Comparison of ENCODE assay signal across 24 mouse cellular contexts in genomic region chr2:172328248-172328647, GRCm38 (mm10). TPM values are rescaled to one million over a fixed set of nuclear protein-coding genes. Genes with fewer than 3 reads are reported as not detected.
A peak's percentile ranks its signal among the peaks of the same experiment; 100 is the strongest.
DNase-seq lines count a peak whose midpoint lies in the region; ATAC-seq and TF ChIP-seq lines count a peak whose summit lies in the region.
"Had no signal": no experiment of that assay in that cellular context is flagged by ENCODE, and none has a peak within 500 bp of the region (broad histone marks: within the 10 kb centered on the region; RNA-seq: fewer than 3 reads in every experiment).

No protein-coding gene starts in this region.

- H3K4me1 ChIP-seq in forebrain, postnatal 0 days (ENCODE audit: insufficient read depth) = no peaks in the 10 kb centered on the region
- peaks cover 7% of the 10 kb centered on the region for H3K4me1 ChIP-seq in forebrain, embryonic 12.5 days
- H3K4me1 ChIP-seq in liver, embryonic 14.5 days (replicated peaks; ENCODE audit: control insufficient read depth in 2 of 2, insufficient read depth in 2 of 2, low read length in 1 of 2) = no peaks in the 10 kb centered on the region
- H3K4me1 ChIP-seq in liver, embryonic 11.5 days (replicated peaks; ENCODE audit: control insufficient read depth, insufficient read depth, low read length) = no peaks in the 10 kb centered on the region
- H3K4me1 ChIP-seq in midbrain, embryonic 15.5 days = peaks cover 3% of the 10 kb centered on the region; the same call in 1 of the 2 replicates
- no peaks in the 10 kb centered on the region for H3K4me1 ChIP-seq in midbrain, embryonic 14.5 days (ENCODE audit: control insufficient read depth, insufficient read depth, low read length)
- H3K4me1 ChIP-seq in midbrain, postnatal 0 days (ENCODE audit: insufficient read depth, low read length) = no peaks in the 10 kb centered on the region; the same call in 1 of the 2 replicates
- H3K4me1 ChIP-seq: heart, embryonic 15.5 days had no signal

- H3K4me3 ChIP-seq in forebrain, postnatal 0 days (ENCODE audit: low read depth, low read length) = no peak overlapping the region
- H3K4me3 ChIP-seq in forebrain, embryonic 12.5 days (replicated peaks) = no peak overlapping the region
- H3K4me3 ChIP-seq in liver, embryonic 14.5 days (ENCODE audit: insufficient read depth in 1 of 2, low read depth in 2 of 2, low read length in 2 of 2) = no peak overlapping the region
- no peak overlapping the region for H3K4me3 ChIP-seq in liver, embryonic 11.5 days (ENCODE audit: low read depth, low read length)
- H3K4me3 ChIP-seq in midbrain, embryonic 15.5 days = no peak overlapping the region
- H3K4me3 ChIP-seq in midbrain, embryonic 14.5 days (replicated peaks; ENCODE audit: low read depth, low read length) = no peak overlapping the region
- H3K4me3 ChIP-seq in midbrain, postnatal 0 days (ENCODE audit: low read depth, low read length) = no peak overlapping the region
- H3K4me3 ChIP-seq: forebrain, embryonic 10.5 days; heart, embryonic 12.5 days; heart, embryonic 15.5 days; hindbrain, embryonic 10.5 days had no signal

- H3K9ac ChIP-seq in forebrain, postnatal 0 days = no peak overlapping the region
- H3K9ac ChIP-seq in forebrain, embryonic 12.5 days = no peak overlapping the region
- no peak overlapping the region for H3K9ac ChIP-seq in liver, embryonic 14.5 days (replicated peaks)
- H3K9ac ChIP-seq in liver, embryonic 11.5 days (ENCODE audit: low read depth, low read length) = no peak overlapping the region
- no peak overlapping the region for H3K9ac ChIP-seq in midbrain, embryonic 15.5 days
- no peak overlapping the region for H3K9ac ChIP-seq in midbrain, embryonic 14.5 days (replicated peaks; ENCODE audit: low read length)
- no peak overlapping the region for H3K9ac ChIP-seq in midbrain, postnatal 0 days (replicated peaks; ENCODE audit: low read length, poor library complexity, severe bottlenecking)
- H3K9ac ChIP-seq: heart, embryonic 12.5 days; heart, embryonic 15.5 days; hindbrain, embryonic 14.5 days had no signal

- TF ChIP-seq CTCF in forebrain, postnatal 0 days (IDR thresholded peaks at IDR 0.05; ENCODE audit: low read depth) = peak; percentile 25; the same call in 1 of the 2 replicates
- peak; percentile 38 for TF ChIP-seq CTCF in liver, embryonic 14.5 days (IDR thresholded peaks at IDR 0.05; ENCODE audit: low read depth)
- TF ChIP-seq CTCF in midbrain, postnatal 0 days (IDR thresholded peaks at IDR 0.05) = peak; percentile 44

- H3K4me2 ChIP-seq in forebrain, postnatal 0 days (ENCODE audit: low read depth) = no peak overlapping the region
- H3K4me2 ChIP-seq in forebrain, embryonic 12.5 days = no peak overlapping the region
- H3K4me2 ChIP-seq in liver, embryonic 14.5 days (ENCODE audit: low read depth) = no peak overlapping the region
- no peak overlapping the region for H3K4me2 ChIP-seq in liver, embryonic 11.5 days
- H3K4me2 ChIP-seq in midbrain, embryonic 15.5 days = no peak overlapping the region
- no peak overlapping the region for H3K4me2 ChIP-seq in midbrain, embryonic 14.5 days (ENCODE audit: low read length)
- no peak overlapping the region for H3K4me2 ChIP-seq in midbrain, postnatal 0 days (ENCODE audit: low read depth, low read length, poor library complexity, severe bottlenecking)
- H3K4me2 ChIP-seq: heart, embryonic 12.5 days; heart, embryonic 15.5 days; hindbrain, embryonic 14.5 days had no signal

- no peaks in the 10 kb centered on the region for H3K36me3 ChIP-seq in forebrain, postnatal 0 days (ENCODE audit: insufficient read depth)
- H3K36me3 ChIP-seq in forebrain, embryonic 12.5 days (replicated peaks) = no peaks in the 10 kb centered on the region
- no peaks in the 10 kb centered on the region for H3K36me3 ChIP-seq in liver, embryonic 14.5 days (replicated peaks; ENCODE audit: control insufficient read depth, insufficient read depth, low read depth)
- H3K36me3 ChIP-seq in liver, embryonic 11.5 days (ENCODE audit: control insufficient read depth, insufficient read depth, low read length) = no peaks in the 10 kb centered on the region
- H3K36me3 ChIP-seq in midbrain, embryonic 15.5 days (replicated peaks) = no peaks in the 10 kb centered on the region
- no peaks in the 10 kb centered on the region for H3K36me3 ChIP-seq in midbrain, embryonic 14.5 days (ENCODE audit: control insufficient read depth, insufficient read depth, low read length)
- H3K36me3 ChIP-seq in midbrain, postnatal 0 days (ENCODE audit: insufficient read depth, low read length) = no peaks in the 10 kb centered on the region
- H3K36me3 ChIP-seq: forebrain, embryonic 10.5 days; heart, embryonic 12.5 days; heart, embryonic 15.5 days; hindbrain, embryonic 10.5 days had no signal

- DNase-seq in forebrain, postnatal 0 days = no peak
- DNase-seq in liver, embryonic 14.5 days (ENCODE audit: low read depth in 3 of 3, low spot score in 3 of 3) = no peak
- no peak for DNase-seq in liver, embryonic 11.5 days (ENCODE audit: low spot score)
- no peak for DNase-seq in midbrain, embryonic 14.5 days
- no peak for DNase-seq in midbrain, postnatal 0 days (ENCODE audit: low spot score)
- no peak for DNase-seq in urinary bladder, adult 2 months (ENCODE audit: low spot score)
- DNase-seq: adrenal gland, postnatal 10 days; adrenal gland, postnatal 36 days; B cell, adult 2 months; cerebellum, adult 11 months; cerebellum, adult 2 months; cerebellum, adult 9-11 months; cerebellum, postnatal 25 days; gastrocnemius, postnatal 25 days; heart, adult 18-20 months; heart, postnatal 10 days; heart, postnatal 36 days had no signal

- 50% methylated on average over 8 of the region's 8 CpGs for WGBS in forebrain, postnatal 0 days
- 43% methylated on average over 8 of the region's 8 CpGs for WGBS in forebrain, embryonic 12.5 days
- WGBS in liver, embryonic 14.5 days (ENCODE audit: insufficient replicate concordance) = 50% methylated on average over 8 of the region's 8 CpGs
- WGBS in liver, embryonic 11.5 days = 55% methylated on average over 8 of the region's 8 CpGs
- 32% methylated on average over 8 of the region's 8 CpGs for WGBS in midbrain, embryonic 15.5 days
- whole genome bisulfite sequencing in midbrain, embryonic 14.5 days = 38% methylated on average over 8 of the region's 8 CpGs
- 36% methylated on average over 8 of the region's 8 CpGs for WGBS in midbrain, postnatal 0 days

- H3K27me3 ChIP-seq in forebrain, postnatal 0 days (ENCODE audit: insufficient read depth, low read length) = no peaks in the 10 kb centered on the region
- H3K27me3 ChIP-seq in forebrain, embryonic 12.5 days = peaks cover 38% of the 10 kb centered on the region
- no peaks in the 10 kb centered on the region for H3K27me3 ChIP-seq in liver, embryonic 14.5 days (ENCODE audit: control insufficient read depth, insufficient read depth, low read length)
- H3K27me3 ChIP-seq in liver, embryonic 11.5 days (replicated peaks; ENCODE audit: control insufficient read depth, insufficient read depth, low read length) = peaks cover 6% of the 10 kb centered on the region; the same call in 1 of the 2 replicates
- H3K27me3 ChIP-seq in midbrain, embryonic 15.5 days (replicated peaks) = peaks cover 2% of the 10 kb centered on the region
- no peaks in the 10 kb centered on the region for H3K27me3 ChIP-seq in midbrain, embryonic 14.5 days (ENCODE audit: control insufficient read depth, insufficient read depth, low read length)
- H3K27me3 ChIP-seq in midbrain, postnatal 0 days (ENCODE audit: insufficient read depth, low read length) = 0 out of 2 replicates have a peak, but pooled peaks cover 3% of the 10 kb centered on the region

- H3K9me3 ChIP-seq in forebrain, postnatal 0 days (ENCODE audit: low read length) = no peaks in the 10 kb centered on the region
- H3K9me3 ChIP-seq in forebrain, embryonic 12.5 days = no peaks in the 10 kb centered on the region
- H3K9me3 ChIP-seq in liver, embryonic 14.5 days (ENCODE audit: control insufficient read depth, low read length) = no peaks in the 10 kb centered on the region
- H3K9me3 ChIP-seq in liver, embryonic 11.5 days (ENCODE audit: control insufficient read depth, low read length) = no peaks in the 10 kb centered on the region
- no peaks in the 10 kb centered on the region for H3K9me3 ChIP-seq in midbrain, embryonic 15.5 days
- no peaks in the 10 kb centered on the region for H3K9me3 ChIP-seq in midbrain, embryonic 14.5 days (ENCODE audit: control insufficient read depth, low read length)
- H3K9me3 ChIP-seq in midbrain, postnatal 0 days (ENCODE audit: low read length) = no peaks in the 10 kb centered on the region
- H3K9me3 ChIP-seq: forebrain, embryonic 10.5 days; heart, embryonic 12.5 days; heart, embryonic 15.5 days; hindbrain, embryonic 10.5 days had no signal

- H3K27ac ChIP-seq in forebrain, postnatal 0 days (ENCODE audit: low read depth, low read length) = no peak overlapping the region
- H3K27ac ChIP-seq in forebrain, embryonic 12.5 days = no peak overlapping the region
- no peak overlapping the region for H3K27ac ChIP-seq in liver, embryonic 14.5 days
- H3K27ac ChIP-seq in liver, embryonic 11.5 days (ENCODE audit: low read depth, low read length) = no peak overlapping the region
- H3K27ac ChIP-seq in midbrain, embryonic 15.5 days = no peak overlapping the region
- no peak overlapping the region for H3K27ac ChIP-seq in midbrain, embryonic 14.5 days (replicated peaks; ENCODE audit: low read depth, low read length)
- H3K27ac ChIP-seq in midbrain, postnatal 0 days (ENCODE audit: low read depth, low read length) = no peak overlapping the region
- H3K27ac ChIP-seq: forebrain, embryonic 10.5 days; heart, embryonic 15.5 days; hindbrain, embryonic 10.5 days; hindbrain, embryonic 14.5 days had no signal

- ATAC-seq in forebrain, postnatal 0 days = no peak
- no peak; the same call in 1 of the 2 replicates for ATAC-seq in forebrain, embryonic 12.5 days (ENCODE audit: low FRiP score)
- no peak for ATAC-seq in liver, embryonic 14.5 days (ENCODE audit: insufficient read depth)
- no peak for ATAC-seq in liver, embryonic 11.5 days (replicated peaks; ENCODE audit: low FRiP score)
- 0 out of 2 replicates have a peak, but pooled peaks have one; percentile 9 for ATAC-seq in midbrain, embryonic 15.5 days (replicated peaks)
- no peak for ATAC-seq in midbrain, embryonic 14.5 days (ENCODE audit: low FRiP score, low TSS enrichment)
- ATAC-seq in midbrain, postnatal 0 days (ENCODE audit: low FRiP score) = no peak

- no peak for TF ChIP-seq EP300 in liver, embryonic 14.5 days (IDR thresholded peaks at IDR 0.05; ENCODE audit: low read depth)

RNA-seq across cellular contexts. Expression of gene Fam210b, which starts 17.1 kb away (rescaled TPM):
- total RNA-seq in forebrain, postnatal 0 days (2014; rRNA removed) = 14.9 and 17.5 TPM in 2 replicates
- polyA plus RNA-seq in forebrain, postnatal 0 days (2015; fragmentation: Nextera tagmentation; extraction: Ambion mirVana) = 43.5 and 49.3 TPM in 2 replicates
- polyA plus RNA-seq in forebrain, embryonic 12.5 days (2016; fragmentation: Nextera tagmentation; extraction: Ambion mirVana) = 22.4 and 24.1 TPM in 2 replicates
- polyA plus RNA-seq in liver, embryonic 14.5 days (2012; rRNA removed) = 44.5 and 61.2 TPM in 2 replicates
- 107 and 109 TPM in 2 replicates for polyA plus RNA-seq in liver, embryonic 14.5 days (2014; fragmentation: Nextera tagmentation; extraction: Ambion mirVana)
- 56.2 and 63.7 TPM in 2 replicates for polyA plus RNA-seq in liver, embryonic 11.5 days (2014; fragmentation: Nextera tagmentation; extraction: Ambion mirVana)
- polyA plus RNA-seq in midbrain, embryonic 15.5 days (2015; fragmentation: Nextera tagmentation; extraction: Ambion mirVana) = 19.9 and 22.4 TPM in 2 replicates
- polyA plus RNA-seq in midbrain, embryonic 14.5 days (2014; fragmentation: Nextera tagmentation; extraction: Ambion mirVana) = 15.4 and 21.6 TPM in 2 replicates
- 10.2 and 10.8 TPM in 2 replicates for total RNA-seq in midbrain, postnatal 0 days (2014; rRNA removed)
- 21.1 and 21.9 TPM in 2 replicates for polyA plus RNA-seq in midbrain, postnatal 0 days (2015; fragmentation: Nextera tagmentation; extraction: Ambion mirVana)
- 20.6 and 22.6 TPM in 2 replicates for polyA plus RNA-seq in urinary bladder, adult 2 months (2012; rRNA removed)

RNA-seq across cellular contexts. Expression of gene Aurka, which starts 42.1 kb away (rescaled TPM):
- total RNA-seq in forebrain, postnatal 0 days (2014; rRNA removed) = 4.7 and 9.2 TPM in 2 replicates
- polyA plus RNA-seq in forebrain, postnatal 0 days (2015; fragmentation: Nextera tagmentation; extraction: Ambion mirVana) = 8.8 and 10.4 TPM in 2 replicates
- polyA plus RNA-seq in forebrain, embryonic 12.5 days (2016; fragmentation: Nextera tagmentation; extraction: Ambion mirVana) = 136 and 146 TPM in 2 replicates
- polyA plus RNA-seq in liver, embryonic 14.5 days (2012; rRNA removed) = 60.1 and 64.4 TPM in 2 replicates
- polyA plus RNA-seq in liver, embryonic 14.5 days (2014; fragmentation: Nextera tagmentation; extraction: Ambion mirVana) = 131 and 142 TPM in 2 replicates
- polyA plus RNA-seq in liver, embryonic 11.5 days (2014; fragmentation: Nextera tagmentation; extraction: Ambion mirVana) = 190 and 215 TPM in 2 replicates
- polyA plus RNA-seq in midbrain, embryonic 15.5 days (2015; fragmentation: Nextera tagmentation; extraction: Ambion mirVana) = 15.4 TPM in 2 replicates
- 14.0 and 25.4 TPM in 2 replicates for polyA plus RNA-seq in midbrain, embryonic 14.5 days (2014; fragmentation: Nextera tagmentation; extraction: Ambion mirVana)
- 4.2 and 7.6 TPM in 2 replicates for total RNA-seq in midbrain, postnatal 0 days (2014; rRNA removed)
- polyA plus RNA-seq in midbrain, postnatal 0 days (2015; fragmentation: Nextera tagmentation; extraction: Ambion mirVana) = 5.9 and 6.2 TPM in 2 replicates
- polyA plus RNA-seq in urinary bladder, adult 2 months (2012; rRNA removed) = 3.0 and 3.1 TPM in 2 replicates

RNA-seq across cellular contexts. Expression of gene Cstf1, which starts 42.2 kb away (rescaled TPM):
- total RNA-seq in forebrain, postnatal 0 days (2014; rRNA removed) = 30.3 and 37.6 TPM in 2 replicates
- polyA plus RNA-seq in forebrain, postnatal 0 days (2015; fragmentation: Nextera tagmentation; extraction: Ambion mirVana) = 28.9 and 29.3 TPM in 2 replicates
- polyA plus RNA-seq in forebrain, embryonic 12.5 days (2016; fragmentation: Nextera tagmentation; extraction: Ambion mirVana) = 44.1 and 45.4 TPM in 2 replicates
- polyA plus RNA-seq in liver, embryonic 14.5 days (2012; rRNA removed) = 22.9 and 24.0 TPM in 2 replicates
- polyA plus RNA-seq in liver, embryonic 14.5 days (2014; fragmentation: Nextera tagmentation; extraction: Ambion mirVana) = 23.9 and 25.5 TPM in 2 replicates
- 50.5 and 57.8 TPM in 2 replicates for polyA plus RNA-seq in liver, embryonic 11.5 days (2014; fragmentation: Nextera tagmentation; extraction: Ambion mirVana)
- 25.1 and 30.4 TPM in 2 replicates for polyA plus RNA-seq in midbrain, embryonic 15.5 days (2015; fragmentation: Nextera tagmentation; extraction: Ambion mirVana)
- polyA plus RNA-seq in midbrain, embryonic 14.5 days (2014; fragmentation: Nextera tagmentation; extraction: Ambion mirVana) = 31.8 and 34.6 TPM in 2 replicates
- total RNA-seq in midbrain, postnatal 0 days (2014; rRNA removed) = 26.6 and 28.0 TPM in 2 replicates
- polyA plus RNA-seq in midbrain, postnatal 0 days (2015; fragmentation: Nextera tagmentation; extraction: Ambion mirVana) = 25.0 and 27.0 TPM in 2 replicates
- polyA plus RNA-seq in urinary bladder, adult 2 months (2012; rRNA removed) = 27.0 and 28.1 TPM in 2 replicates
